Mouse (Mus musculus) embryonic facial prominence, embryonic 15.5 days (tissue): Measurements from ENCODE around the gene Pars2. TPM values are rescaled to one million over a fixed set of nuclear protein-coding genes. Genes with fewer than 3 reads are reported as not detected.

ENCODE experiments used
- ATAC-seq: fragments of 200-750 bp; cut with Nextera tagmentation; 2 replicates; pipeline ENCODE4 v1.8.0; 2017; ENCODE audit warnings: low read depth, moderate TSS enrichment; ENCODE audit not compliant: insufficient number of reproducible peaks, low FRiP score, low TSS enrichment
- H3K27ac ChIP-seq: fragments of 300-500 bp; sonication (generic); replicated peaks from 2 replicates; pipeline ENCODE4 v1.5.1; 2015; ENCODE audit warnings: mild to moderate bottlenecking, inconsistent platforms
- H3K27me3 ChIP-seq: fragments of 300-500 bp; sonication (generic); 2 replicates; pipeline ENCODE4 v1.6.1; 2015; ENCODE audit warnings: inconsistent platforms
- H3K36me3 ChIP-seq: fragments of 300-500 bp; sonication (generic); 2 replicates; pipeline ENCODE4 v1.6.1; 2015; ENCODE audit warnings: mild to moderate bottlenecking, inconsistent platforms
- H3K4me1 ChIP-seq: fragments of 300-500 bp; sonication (generic); 2 replicates; pipeline ENCODE4 v1.6.1; 2015; ENCODE audit warnings: inconsistent platforms
- H3K4me2 ChIP-seq: fragments of 300-500 bp; sonication (generic); replicated peaks from 2 replicates; pipeline ENCODE4 v1.6.1; 2015; ENCODE audit warnings: mild to moderate bottlenecking, inconsistent platforms
- H3K4me3 ChIP-seq: fragments of 300-500 bp; sonication (generic); replicated peaks from 2 replicates; pipeline ENCODE4 v1.5.1; 2015; ENCODE audit warnings: mild to moderate bottlenecking, inconsistent platforms
- H3K9ac ChIP-seq: fragments of 300-500 bp; sonication (generic); 2 replicates; pipeline ENCODE4 v1.6.1; 2015; ENCODE audit warnings: inconsistent platforms
- H3K9me3 ChIP-seq: fragments of 300-500 bp; sonication (generic); replicated peaks from 2 replicates; pipeline ENCODE4 v1.6.1; 2016; ENCODE audit warnings: inconsistent platforms
- WGBS: fragments of 180-500 bp; shearing (Covaris S2); methylation state at CpG from one replicate; pipeline ENCODE4 v1.1.7; 2015; 5-methylcytosine and 5-hydroxymethylcytosine counted together
- polyA plus RNA-seq: library from polyadenylated mRNA; unstranded; fragments of >200 nt; fragmentation: Nextera tagmentation; extraction: Ambion mirVana; gene quantifications from 2 replicates; pipeline ENCODE4 v1.2.1, GENCODE M21; 2015

Gene Pars2
- polyA plus RNA-seq, 1 experiment from 2014 or later = 14.3 TPM

DNA sequence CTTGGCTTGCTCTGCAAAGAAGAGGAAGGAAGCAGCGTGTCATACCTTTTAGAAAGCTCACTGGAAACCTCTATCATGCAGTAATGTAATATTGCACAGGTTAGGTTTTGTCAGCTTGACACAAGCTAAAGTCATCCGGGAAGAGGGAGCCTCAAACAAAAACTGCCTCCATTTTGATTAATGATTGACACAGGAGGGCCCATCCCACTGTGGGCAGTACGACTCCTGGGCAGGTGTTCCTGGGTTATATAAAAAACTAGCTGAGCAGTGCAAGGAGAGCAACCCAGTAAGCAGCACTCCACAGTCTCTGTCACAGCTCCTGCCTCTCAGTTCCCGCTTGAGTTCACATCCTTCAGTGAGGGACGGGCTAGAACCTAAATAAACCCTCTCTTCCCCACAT is 25.9 kb downstream of the Pars2 start:
- peaks cover 7% of the 10 kb centered on the region for H3K4me1 ChIP-seq
- 87% methylated on average over 5 of the region's 5 CpGs for WGBS
- ATAC-seq = no peak
- no peak overlapping the region for H3K4me3 ChIP-seq
- H3K4me2 ChIP-seq = no peak overlapping the region
- no peak overlapping the region for H3K27ac ChIP-seq
- H3K9ac ChIP-seq = no peak overlapping the region
- no peaks in the 10 kb centered on the region for H3K9me3 ChIP-seq
- H3K27me3 ChIP-seq = no peaks in the 10 kb centered on the region
- peaks cover 49% of the 10 kb centered on the region for H3K36me3 ChIP-seq

- peak within 1 kb of the TSS; percentile 71; the same call in 1 of the 2 replicates for H3K27ac ChIP-seq
Measured at GRCm38 (mm10) chr4:106678442-106679118, 27.7 kb downstream of the Pars2 start, which contains the start of gene Ttc4. Gene Ttc4 (minus strand): TSS chr4:106678944.

DNA sequence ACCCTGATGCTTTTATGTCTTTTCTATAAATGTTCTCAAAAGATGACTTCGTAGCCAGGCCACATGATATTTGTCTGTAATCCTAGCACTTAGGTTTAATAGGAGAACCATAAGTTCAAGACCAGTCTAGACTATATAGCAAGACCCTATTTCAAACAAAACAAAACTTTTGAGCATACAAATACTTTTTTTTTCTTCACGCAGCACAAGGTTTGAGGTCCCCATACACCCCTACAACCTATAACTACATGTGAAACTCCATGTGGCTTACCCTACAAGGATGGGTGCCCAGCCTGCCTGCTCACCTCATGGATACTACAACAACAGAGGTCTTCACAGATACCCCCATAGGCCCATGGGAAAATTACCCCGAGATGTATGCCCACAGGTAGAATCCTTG is 28.3 kb downstream of the Pars2 start:
- peaks cover 26% of the 10 kb centered on the region for H3K36me3 ChIP-seq
- H3K9ac ChIP-seq = no peak overlapping the region
- no peaks in the 10 kb centered on the region for H3K27me3 ChIP-seq
- H3K4me2 ChIP-seq = peak overlapping the region; percentile 75
- no peak overlapping the region for H3K27ac ChIP-seq
- no peaks in the 10 kb centered on the region for H3K9me3 ChIP-seq
- WGBS = 46% methylated on average over 3 of the region's 3 CpGs
- ATAC-seq = peak; percentile 11; the same call in 1 of the 2 replicates
- peak overlapping the region; percentile 89 for H3K4me3 ChIP-seq
- peaks cover 7% of the 10 kb centered on the region for H3K4me1 ChIP-seq

More at GRCm38 (mm10) chr4:106678442-106679118, 27.7 kb downstream of the Pars2 start, which contains the start of gene Ttc4:
- peaks cover 31% of the 10 kb centered on the region for H3K36me3 ChIP-seq
- H3K9me3 ChIP-seq = no peaks in the 10 kb centered on the region
- peak; percentile 95 for ATAC-seq
- peak within 1 kb of the TSS; percentile 97 for H3K9ac ChIP-seq
- under 1% methylated on average over 43 of the region's 43 CpGs for WGBS
- H3K4me1 ChIP-seq = peaks cover 7% of the 10 kb centered on the region
- H3K4me2 ChIP-seq = peak within 1 kb of the TSS; percentile 75
- H3K27me3 ChIP-seq = no peaks in the 10 kb centered on the region
- H3K4me3 ChIP-seq = peak within 1 kb of the TSS; percentile 89

GRCm38 (mm10) chr4:106680955-106681354 is 30.1 kb downstream of the Pars2 start:
- no peak overlapping the region for H3K4me2 ChIP-seq
- ATAC-seq = no peak
- H3K9ac ChIP-seq = no peak overlapping the region
- H3K9me3 ChIP-seq = no peaks in the 10 kb centered on the region
- peaks cover 12% of the 10 kb centered on the region for H3K36me3 ChIP-seq
- H3K4me3 ChIP-seq = no peak overlapping the region
- WGBS = 54% methylated on average over 2 of the region's 2 CpGs
- peaks cover 7% of the 10 kb centered on the region for H3K4me1 ChIP-seq
- no peaks in the 10 kb centered on the region for H3K27me3 ChIP-seq
- H3K27ac ChIP-seq = no peak overlapping the region

- Histone ChIP-seq H3K27ac (no peak overlapping the region), H3K9ac (no peak overlapping the region), H3K27me3 (no peaks in the 10 kb centered on the region), H3K4me1 (no peaks in the 10 kb centered on the region), H3K4me2 (no peak overlapping the region), H3K9me3 (no peaks in the 10 kb centered on the region), H3K36me3 (no peaks in the 10 kb centered on the region), H3K4me3 (no peak overlapping the region)
- WGBS = 43% methylated on average over 3 of the region's 3 CpGs
- no peak for ATAC-seq
Measured at GRCm38 (mm10) chr4:106688636-106689296, 37.9 kb downstream of the Pars2 start.

DNA sequence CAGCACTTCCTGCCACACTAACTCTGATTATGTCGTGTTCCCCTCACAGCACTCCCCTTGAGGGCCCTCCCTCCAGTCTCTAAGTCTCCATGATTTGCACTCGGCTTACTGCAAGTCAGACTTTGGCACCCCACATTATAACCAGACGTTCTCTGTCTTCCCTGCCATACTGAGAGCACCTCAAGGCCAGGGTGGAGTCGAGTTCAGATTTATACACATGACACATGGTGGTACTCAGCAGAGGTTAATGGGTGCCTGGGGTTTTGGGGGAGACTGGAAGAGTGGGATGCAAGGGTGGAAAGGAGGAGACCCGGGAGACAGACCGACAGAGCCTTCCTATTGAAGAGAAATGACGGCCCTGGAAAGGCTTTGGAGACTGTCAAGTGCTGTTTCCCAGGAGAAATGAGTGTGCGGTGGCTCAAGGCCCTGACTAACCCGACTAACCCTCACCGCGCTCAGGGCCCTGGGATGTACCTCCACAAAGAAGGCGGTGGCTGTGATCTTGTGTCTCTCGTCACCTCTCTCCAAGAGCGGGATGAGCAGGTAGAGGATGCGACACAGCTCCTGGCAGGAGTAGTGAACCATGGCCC is 43.1 kb downstream of the Pars2 start:
- no peak overlapping the region for H3K4me2 ChIP-seq
- no peak for ATAC-seq
- no peaks in the 10 kb centered on the region for H3K4me1 ChIP-seq
- H3K36me3 ChIP-seq = no peaks in the 10 kb centered on the region
- H3K27me3 ChIP-seq = peaks cover 8% of the 10 kb centered on the region; the same call in 1 of the 2 replicates
- H3K9me3 ChIP-seq = no peaks in the 10 kb centered on the region
- no peak overlapping the region for H3K27ac ChIP-seq
- H3K9ac ChIP-seq = no peak overlapping the region
- WGBS = 80% methylated on average over 15 of the region's 15 CpGs
- no peak overlapping the region for H3K4me3 ChIP-seq

- Histone ChIP-seq H3K27ac (no peak overlapping the region), H3K27me3 (peaks cover 8% of the 10 kb centered on the region; the same call in 1 of the 2 replicates), H3K9ac (no peak overlapping the region), H3K4me2 (no peak overlapping the region), H3K4me3 (no peak overlapping the region), H3K4me1 (peaks cover 8% of the 10 kb centered on the region; the same call in 1 of the 2 replicates), H3K9me3 (no peaks in the 10 kb centered on the region), H3K36me3 (no peaks in the 10 kb centered on the region)
- WGBS = 14% methylated on average over 9 of the region's 9 CpGs
- no peak; the same call in 1 of the 2 replicates for ATAC-seq
Measured at GRCm38 (mm10) chr4:106699989-106700388, 49.1 kb downstream of the Pars2 start.

- Histone ChIP-seq H3K27me3 (peaks cover 8% of the 10 kb centered on the region; the same call in 1 of the 2 replicates), H3K27ac (no peak overlapping the region), H3K4me2 (no peak overlapping the region), H3K4me3 (no peak overlapping the region), H3K4me1 (peaks cover 11% of the 10 kb centered on the region; the same call in 1 of the 2 replicates), H3K36me3 (no peaks in the 10 kb centered on the region), H3K9me3 (no peaks in the 10 kb centered on the region), H3K9ac (no peak overlapping the region)
- no peak for ATAC-seq
- WGBS = 32% methylated on average over 4 of the region's 4 CpGs
Measured at GRCm38 (mm10) chr4:106700798-106701197, 49.9 kb downstream of the Pars2 start.

DNA sequence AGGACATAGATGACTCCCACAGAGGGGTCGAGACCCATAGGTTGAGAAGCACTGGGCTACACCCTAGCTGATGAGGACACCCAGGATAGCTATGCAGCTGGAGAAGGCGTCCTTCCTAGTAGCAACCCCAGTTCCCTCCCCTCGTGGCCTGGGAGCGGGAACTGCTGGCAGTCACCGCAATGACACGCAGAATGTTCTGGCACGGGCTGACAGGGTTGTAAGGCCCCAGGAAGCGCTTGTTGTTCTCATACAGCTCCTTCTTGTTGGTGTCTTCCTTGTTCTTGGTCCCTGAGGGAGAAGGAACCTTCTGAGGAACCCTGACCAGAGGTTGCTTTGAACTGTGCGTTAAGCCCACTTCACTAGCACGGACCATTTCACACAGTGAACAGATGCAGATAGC is 53.1 kb downstream of the Pars2 start:
- Histone ChIP-seq H3K9ac (no peak overlapping the region), H3K4me2 (no peak overlapping the region), H3K27me3 (no peaks in the 10 kb centered on the region), H3K36me3 (no peaks in the 10 kb centered on the region), H3K4me1 (peaks cover 15% of the 10 kb centered on the region; the same call in 1 of the 2 replicates), H3K9me3 (no peaks in the 10 kb centered on the region), H3K27ac (no peak overlapping the region), H3K4me3 (no peak overlapping the region)
- ATAC-seq = no peak
- WGBS = 77% methylated on average over 10 of the region's 10 CpGs

GRCm38 (mm10) chr4:106704416-106704815 is 53.5 kb downstream of the Pars2 start:
- no peak overlapping the region for H3K4me3 ChIP-seq
- H3K9ac ChIP-seq = no peak overlapping the region
- H3K4me2 ChIP-seq = no peak overlapping the region
- H3K9me3 ChIP-seq = no peaks in the 10 kb centered on the region
- 60% methylated on average over 11 of the region's 11 CpGs for WGBS
- no peak for ATAC-seq
- peaks cover 15% of the 10 kb centered on the region; the same call in 1 of the 2 replicates for H3K4me1 ChIP-seq
- no peaks in the 10 kb centered on the region for H3K27me3 ChIP-seq
- H3K36me3 ChIP-seq = no peaks in the 10 kb centered on the region
- H3K27ac ChIP-seq = no peak overlapping the region; the same call in 1 of the 2 replicates
